In the genomic region with DNA sequence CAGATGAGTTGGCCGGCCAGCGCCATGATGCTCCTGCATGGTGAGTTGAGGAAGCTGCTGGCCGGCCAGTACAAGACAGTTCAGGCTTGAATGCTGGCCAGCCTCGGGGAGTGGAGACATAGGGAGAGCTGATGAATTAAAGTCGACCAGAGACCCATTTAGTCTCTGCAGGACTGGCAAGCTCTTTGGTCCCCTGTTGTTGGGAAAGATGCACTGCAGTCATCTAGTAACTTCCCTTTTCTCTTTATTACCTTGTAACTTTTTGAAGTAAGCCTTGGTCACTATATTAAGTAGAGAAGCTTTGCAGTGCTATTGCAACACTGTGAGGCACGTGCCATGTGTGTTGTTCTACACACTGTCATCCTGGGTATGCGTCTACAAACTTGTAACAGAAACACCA, we compare ENCODE assay signal across 1 mouse cellular context.
TF ChIP-seq lines count a peak whose summit lies in the region.

No protein-coding gene starts in this region.

TF ChIP-seq in MEL, 35 proteins besides CTCF, POLR2A, EP300 and RAD21 (continued from another document):
- no peak for TF ChIP-seq TCF12 (IDR thresholded peaks at IDR 0.05; ENCODE audit: low read depth, low read length)
- no peak for TF ChIP-seq TBP (IDR thresholded peaks at IDR 0.05; ENCODE audit: low read depth, low read length)
- TF ChIP-seq KAT2A (conservative IDR thresholded peaks at IDR 0.05; ENCODE audit: low read depth, low read length), result no peak
- no peak for TF ChIP-seq MYC (IDR thresholded peaks at IDR 0.05; ENCODE audit: low read depth, low read length)
- no peak for TF ChIP-seq POLR2AphosphoS2 (IDR thresholded peaks at IDR 0.05; ENCODE audit: low read length)
- no peak for TF ChIP-seq GATA1 (IDR thresholded peaks at IDR 0.05; ENCODE audit: low read depth, low read length)
